Mouse (Mus musculus) heart, postnatal 0 days (tissue): ENCODE data around the gene Rere. TPM values are rescaled to one million over a fixed set of nuclear protein-coding genes. Genes with fewer than 3 reads are reported as not detected.
A peak's percentile ranks its signal among the peaks of the same experiment; 100 is the strongest.

Source experiments
- ATAC-seq: fragments of 200-750 bp; cut with Nextera tagmentation; 2 replicates; pipeline ENCODE4 v1.8.0; 2017; ENCODE audit warnings: low read depth, moderate number of reproducible peaks, moderate library complexity; ENCODE audit not compliant: insufficient read depth
- DNase-seq: peaks from one replicate; pipeline ENCODE4 v3.0.0-alpha.2; 2016; ENCODE audit warnings: low spot score
- H3K27ac ChIP-seq: fragments of 300-500 bp; sonication (generic); 2 replicates; pipeline ENCODE4 v1.5.1; 2014; ENCODE audit warnings: low read depth, mild to moderate bottlenecking
- H3K27me3 ChIP-seq: fragments of 300-500 bp; sonication (generic); 2 replicates; pipeline ENCODE4 v1.6.1; 2014; ENCODE audit warnings: low read length, mixed read lengths; ENCODE audit not compliant: control insufficient read depth, insufficient read depth
- H3K36me3 ChIP-seq: fragments of 300-500 bp; sonication (generic); replicated peaks from 2 replicates; pipeline ENCODE4 v1.6.1; 2014; ENCODE audit warnings: low read length, mixed read lengths; ENCODE audit not compliant: control insufficient read depth, insufficient read depth
- H3K4me1 ChIP-seq: fragments of 300-500 bp; sonication (generic); 2 replicates; pipeline ENCODE4 v1.6.1; 2014; ENCODE audit warnings: antibody characterized with exemption; ENCODE audit not compliant: control insufficient read depth, insufficient read depth
- H3K4me2 ChIP-seq: fragments of 300-500 bp; sonication (generic); 2 replicates; pipeline ENCODE4 v1.6.1; 2014; ENCODE audit warnings: low read depth, mild to moderate bottlenecking, low read length, moderate library complexity
- H3K4me3 ChIP-seq: fragments of 300-500 bp; sonication (generic); 2 replicates; pipeline ENCODE4 v1.5.1; 2014; ENCODE audit warnings: low read depth, low read length
- H3K9ac ChIP-seq: fragments of 300-500 bp; sonication (generic); replicated peaks from 2 replicates; pipeline ENCODE4 v1.6.1; 2014; ENCODE audit warnings: low read depth, low read length, mixed read lengths
- H3K9me3 ChIP-seq: fragments of 300-500 bp; sonication (generic); replicated peaks from 2 replicates; pipeline ENCODE4 v1.6.1; 2016; ENCODE audit warnings: low read length; ENCODE audit not compliant: control insufficient read depth
- CTCF ChIP-seq: IDR thresholded peaks from 2 replicates; pipeline ENCODE4 v1.5.1; 2016; ENCODE audit warnings: antibody characterized with exemption, control low read depth, low read depth
- EP300 ChIP-seq: IDR thresholded peaks from 2 replicates; pipeline ENCODE4 v1.6.1; 2016; ENCODE audit warnings: antibody characterized with exemption, low read depth
- WGBS: fragments of 180-500 bp; shearing (Covaris S2); extraction: QIAGEN DNeasy Blood & Tissue Kit; methylation state at CpG from one replicate; pipeline ENCODE4 v1.1.7; 2014; 5-methylcytosine and 5-hydroxymethylcytosine counted together
- polyA plus RNA-seq: library from polyadenylated mRNA; unstranded; fragments of >200 nt; fragmentation: Nextera tagmentation; extraction: Ambion mirVana; gene quantifications from 2 replicates; pipeline ENCODE4 v1.2.1, GENCODE M21; 2015
- total RNA-seq: library from RNA; depleted of rRNA; stranded (reverse); fragments of >200 nt; gene quantifications from 2 replicates; pipeline ENCODE4 v1.2.3, GENCODE M21; 2014; ENCODE audit warnings: low replicate concordance

Gene Rere
- total and polyA plus RNA-seq, 2 experiments from 2014 or later = 14.6 to 17.9 TPM

- 93% methylated on average over 5 of the region's 5 CpGs for WGBS
Observed at GRCm38 (mm10) chr4:150435590-150435989, 154.1 kb downstream of the Rere start.

DNA sequence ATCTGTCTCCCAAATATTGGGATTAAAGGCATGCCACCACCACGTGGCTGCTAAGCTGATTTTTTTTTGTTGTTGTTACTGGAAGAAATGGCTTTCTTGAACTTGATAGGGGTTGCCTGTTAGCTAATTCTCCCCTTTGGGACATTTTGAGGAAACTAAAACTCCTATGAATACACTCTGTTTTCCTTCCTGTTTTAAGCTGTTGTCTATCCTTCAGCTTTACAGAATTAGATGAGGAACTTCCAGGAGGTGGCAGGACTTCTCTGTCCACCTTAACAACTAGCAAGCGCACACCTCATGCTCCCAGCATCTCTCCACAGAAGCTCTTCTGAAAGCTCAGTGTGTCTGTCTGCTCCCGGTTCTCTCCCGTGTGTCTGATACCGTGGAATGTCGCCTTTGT lies 157.2 kb downstream of the Rere start:
- Histone ChIP-seq H3K4me2 (no peak overlapping the region), H3K9me3 (no peaks in the 10 kb centered on the region), H3K9ac (no peak overlapping the region), H3K4me3 (no peak overlapping the region), H3K36me3 (no peaks in the 10 kb centered on the region), H3K27ac (no peak overlapping the region), H3K4me1 (peaks cover 12% of the 10 kb centered on the region), H3K27me3 (no peaks in the 10 kb centered on the region)
- 67% methylated on average over 6 of the region's 6 CpGs for whole genome bisulfite sequencing
- DNase-seq (no peak), ATAC-seq (no peak)
- TF ChIP-seq EP300 (no peak), CTCF (no peak)

More at GRCm38 (mm10) chr4:150435590-150435989, 154.1 kb downstream of the Rere start:
- TF ChIP-seq EP300 (no peak), CTCF (no peak)
- Histone ChIP-seq H3K4me3 (no peak overlapping the region), H3K36me3 (peaks cover 8% of the 10 kb centered on the region; the same call in 1 of the 2 replicates), H3K4me2 (no peak overlapping the region), H3K4me1 (peaks cover 6% of the 10 kb centered on the region), H3K27ac (no peak overlapping the region), H3K27me3 (no peaks in the 10 kb centered on the region), H3K9ac (no peak overlapping the region), H3K9me3 (no peaks in the 10 kb centered on the region)
- DNase-seq (no peak), ATAC-seq (no peak)

- TF ChIP-seq CTCF (no peak), EP300 (no peak)
- H3K27ac ChIP-seq = no peak overlapping the region
- WGBS = 50% methylated on average over 10 of the region's 10 CpGs
- H3K4me1 ChIP-seq = peaks cover 32% of the 10 kb centered on the region
- ATAC-seq (no peak), DNase-seq (no peak)
- H3K9ac ChIP-seq = no peak overlapping the region
- H3K4me2 ChIP-seq = no peak overlapping the region
- H3K9me3 ChIP-seq = no peaks in the 10 kb centered on the region
- no peak overlapping the region for H3K4me3 ChIP-seq
- H3K36me3 ChIP-seq = no peaks in the 10 kb centered on the region
- H3K27me3 ChIP-seq = no peaks in the 10 kb centered on the region
Observed at GRCm38 (mm10) chr4:150441931-150442330, 160.5 kb downstream of the Rere start.

- Histone ChIP-seq H3K4me1 (peaks cover 36% of the 10 kb centered on the region), H3K9me3 (no peaks in the 10 kb centered on the region), H3K4me3 (no peak overlapping the region), H3K9ac (no peak overlapping the region), H3K4me2 (no peak overlapping the region), H3K36me3 (no peaks in the 10 kb centered on the region), H3K27ac (peak overlapping the region; percentile 71), H3K27me3 (no peaks in the 10 kb centered on the region)
- TF ChIP-seq EP300 (no peak), CTCF (no peak)
- DNase-seq (peak; percentile 43), ATAC-seq (peak; percentile 49; the same call in 1 of the 2 replicates)
- 36% methylated on average over 3 of the region's 3 CpGs for WGBS
Observed at GRCm38 (mm10) chr4:150444068-150444467, 162.6 kb downstream of the Rere start.

- H3K4me2 ChIP-seq = no peak overlapping the region
Observed at GRCm38 (mm10) chr4:150446617-150447016, 165.2 kb downstream of the Rere start.

GRCm38 (mm10) chr4:150447517-150447916 lies 166.1 kb downstream of the Rere start:
- no peaks in the 10 kb centered on the region for H3K36me3 ChIP-seq
- ATAC-seq (no peak), DNase-seq (no peak)
- no peak overlapping the region for H3K4me3 ChIP-seq
- no peak for TF ChIP-seq CTCF
- no peak for TF ChIP-seq EP300
- peaks cover 39% of the 10 kb centered on the region for H3K4me1 ChIP-seq
- no peaks in the 10 kb centered on the region for H3K9me3 ChIP-seq
- WGBS = 78% methylated on average over 3 of the region's 3 CpGs
- no peaks in the 10 kb centered on the region for H3K27me3 ChIP-seq
- no peak overlapping the region for H3K27ac ChIP-seq
- H3K9ac ChIP-seq = no peak overlapping the region
- no peak overlapping the region for H3K4me2 ChIP-seq

More at GRCm38 (mm10) chr4:150446617-150447016, 165.2 kb downstream of the Rere start:
- Histone ChIP-seq H3K27ac (peak overlapping the region; percentile 74), H3K4me1 (peaks cover 36% of the 10 kb centered on the region), H3K9ac (no peak overlapping the region), H3K9me3 (no peaks in the 10 kb centered on the region), H3K36me3 (no peaks in the 10 kb centered on the region), H3K4me3 (no peak overlapping the region), H3K27me3 (no peaks in the 10 kb centered on the region)
- TF ChIP-seq CTCF (peak; percentile 37), EP300 (no peak)
- DNase-seq = peak; percentile 88
- peak; percentile 94 for ATAC-seq
- WGBS = 32% methylated on average over 4 of the region's 4 CpGs
